Mouse (Mus musculus) G1E (cell line): Measurements from ENCODE around the gene Meis2.

ENCODE experiments used
- CTCF ChIP-seq: IDR thresholded peaks from 2 replicates; pipeline ENCODE4 v1.5.1; 2012; ENCODE audit warnings: low read depth, low read length, inconsistent platforms, mixed read lengths
- GATA1 ChIP-seq: IDR thresholded peaks from 2 replicates; pipeline ENCODE4 v1.6.1; 2012; ENCODE audit warnings: borderline replicate concordance, low read length, inconsistent platforms, mixed read lengths

GRCm38 (mm10) chr2:115938926-115939563, 126.6 kb downstream of the Meis2 start:
- no peak for TF ChIP-seq CTCF
- no peak for TF ChIP-seq GATA1
